Mouse (Mus musculus) liver, adult (tissue): ENCODE data around the gene Cib1.

ENCODE experiments used
- GATA4 ChIP-seq: IDR thresholded peaks from 2 replicates; pipeline ENCODE4 v1.6.1; 2014; ENCODE audit warnings: mild to moderate bottlenecking, low read length; ENCODE audit not compliant: insufficient replicate concordance

The Cib1 gene

GRCm38 (mm10) chr7:80197941-80198778 is 34.5 kb downstream of the Cib1 start:
- peak; percentile 19; the same call in 1 of the 2 replicates for TF ChIP-seq GATA4

- TF ChIP-seq GATA4 = no peak
These were observed 35.2 kb downstream of the Cib1 start for GRCm38 (mm10) chr7:80197371-80197770.

GRCm38 (mm10) chr7:80195576-80196263 is 36.9 kb downstream of the Cib1 start:
- peak; percentile 88 for TF ChIP-seq GATA4

DNA sequence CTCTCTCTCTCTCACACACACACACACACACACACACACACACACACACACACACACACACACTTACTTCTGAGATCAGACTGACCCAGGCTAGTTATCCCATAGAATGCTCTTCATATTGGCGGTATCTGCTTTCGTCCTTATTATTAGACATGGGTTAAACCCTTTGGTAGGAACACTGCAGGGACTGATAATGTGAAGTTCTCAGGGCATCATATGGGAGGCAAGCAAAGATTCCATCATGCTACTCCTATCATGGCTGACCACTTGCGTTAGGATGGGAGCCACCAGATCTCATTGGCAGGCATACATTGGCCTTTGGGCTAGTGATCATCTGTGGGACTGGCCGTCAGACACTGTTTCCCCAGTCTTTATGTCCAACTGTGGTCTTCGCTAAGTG is 37.5 kb downstream of the Cib1 start:
- no peak for TF ChIP-seq GATA4

GRCm38 (mm10) chr7:80193941-80194739 is 38.5 kb downstream of the Cib1 start:
- TF ChIP-seq GATA4 = no peak

DNA sequence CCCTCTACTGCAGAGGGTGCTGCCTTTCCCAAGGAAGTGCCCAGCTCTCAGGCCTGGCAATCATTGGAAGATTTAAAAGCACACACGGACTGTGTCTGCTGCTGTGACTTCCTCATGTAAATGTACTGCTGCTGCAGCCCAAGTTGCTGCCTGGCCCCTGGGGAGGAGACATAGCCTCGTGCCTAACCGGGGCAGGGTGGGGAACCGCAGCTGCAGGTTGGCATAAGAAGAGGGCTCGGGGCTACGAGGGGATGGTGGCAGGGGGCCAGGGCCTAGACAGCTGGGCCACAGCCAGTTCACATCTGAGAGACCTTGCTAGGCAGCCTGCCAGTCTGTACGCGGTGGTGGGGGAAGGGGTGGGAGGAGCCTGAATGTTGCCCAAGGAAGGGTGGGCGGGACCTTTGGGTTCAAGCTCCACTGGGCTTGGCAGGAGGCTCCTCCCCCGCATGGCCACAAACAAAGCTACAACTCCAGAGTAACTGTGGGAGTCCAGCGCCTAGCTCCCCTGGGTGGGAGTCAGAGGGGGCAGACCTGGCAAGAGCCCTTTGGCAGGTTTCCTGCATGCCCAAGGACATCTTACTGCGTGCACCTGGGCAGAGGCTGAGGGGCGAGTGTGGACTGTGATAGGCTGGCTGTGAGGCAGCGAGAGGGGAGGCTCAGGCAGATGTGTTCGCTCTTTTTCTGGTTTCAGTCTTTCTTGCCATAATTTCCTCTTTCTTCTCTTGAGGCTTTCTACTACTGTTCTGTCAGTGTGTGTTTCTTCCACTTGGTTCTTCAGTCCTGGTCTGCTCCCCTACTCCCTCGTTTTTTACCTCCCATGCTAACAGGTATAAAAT is 40.2 kb downstream of the Cib1 start:
- 0 out of 2 replicates have a peak, but pooled peaks have one; percentile 7 for TF ChIP-seq GATA4

- TF ChIP-seq GATA4 = no peak
These were observed 41.2 kb downstream of the Cib1 start for GRCm38 (mm10) chr7:80191455-80191854.

DNA sequence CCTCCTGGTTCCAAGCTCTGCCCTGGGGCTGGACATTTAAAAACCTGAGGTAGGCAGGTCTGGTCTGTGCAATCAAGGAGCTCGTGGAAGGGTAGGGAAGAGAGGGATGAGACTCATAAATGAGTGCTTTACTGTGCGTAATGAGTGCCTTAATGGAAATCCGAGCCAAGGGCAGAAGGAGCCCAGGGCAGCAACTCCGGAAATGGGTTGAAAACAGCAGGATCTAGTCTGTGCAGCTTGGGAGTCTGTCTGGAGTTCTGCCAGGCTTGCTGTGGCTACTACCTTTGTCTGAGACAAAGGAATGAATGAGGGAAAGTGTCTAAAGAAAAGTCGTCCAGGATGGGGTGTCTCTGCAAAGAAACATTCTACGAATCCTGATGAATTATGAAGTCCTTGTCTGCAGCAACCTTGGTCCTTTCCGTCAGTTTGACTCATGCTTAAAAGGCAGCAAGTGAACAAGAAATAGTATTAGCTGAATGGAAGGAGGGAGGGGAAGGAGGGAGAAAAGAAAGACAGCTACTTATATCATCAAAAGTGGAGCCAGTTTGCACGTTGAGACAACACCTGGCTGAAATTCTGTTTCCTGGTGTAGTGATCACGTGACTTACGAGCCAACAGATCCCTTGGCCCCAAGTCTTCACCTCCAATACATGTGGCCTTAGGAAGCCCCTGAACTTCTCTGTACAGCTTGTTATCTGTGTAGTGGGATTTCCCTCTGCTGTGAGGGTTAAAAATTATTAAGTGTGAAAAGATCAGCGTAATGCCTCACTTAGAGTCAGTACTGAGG is 43.3 kb downstream of the Cib1 start:
- TF ChIP-seq GATA4 = no peak

- TF ChIP-seq GATA4 = no peak
These were observed 44.0 kb downstream of the Cib1 start for GRCm38 (mm10) chr7:80188579-80189125.

DNA sequence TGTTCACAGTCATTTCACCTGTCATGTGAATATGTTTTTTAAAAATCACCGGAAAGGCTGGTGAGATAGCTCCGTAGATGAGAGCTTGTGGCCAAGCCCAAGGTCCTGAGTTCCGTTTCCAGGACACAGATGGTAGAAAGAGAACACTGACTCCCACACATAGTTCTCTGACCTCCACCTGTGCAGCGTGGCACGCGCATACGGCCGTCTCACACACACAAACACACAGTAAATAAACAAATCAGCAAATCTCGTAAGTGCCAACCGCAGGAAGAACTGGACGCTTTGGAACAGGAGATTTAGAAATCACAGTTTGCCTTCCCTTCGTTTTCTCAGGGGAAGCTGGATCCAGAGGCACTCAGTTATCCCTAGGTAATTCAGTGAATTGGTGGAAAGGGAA is 45.1 kb downstream of the Cib1 start:
- no peak for TF ChIP-seq GATA4

DNA sequence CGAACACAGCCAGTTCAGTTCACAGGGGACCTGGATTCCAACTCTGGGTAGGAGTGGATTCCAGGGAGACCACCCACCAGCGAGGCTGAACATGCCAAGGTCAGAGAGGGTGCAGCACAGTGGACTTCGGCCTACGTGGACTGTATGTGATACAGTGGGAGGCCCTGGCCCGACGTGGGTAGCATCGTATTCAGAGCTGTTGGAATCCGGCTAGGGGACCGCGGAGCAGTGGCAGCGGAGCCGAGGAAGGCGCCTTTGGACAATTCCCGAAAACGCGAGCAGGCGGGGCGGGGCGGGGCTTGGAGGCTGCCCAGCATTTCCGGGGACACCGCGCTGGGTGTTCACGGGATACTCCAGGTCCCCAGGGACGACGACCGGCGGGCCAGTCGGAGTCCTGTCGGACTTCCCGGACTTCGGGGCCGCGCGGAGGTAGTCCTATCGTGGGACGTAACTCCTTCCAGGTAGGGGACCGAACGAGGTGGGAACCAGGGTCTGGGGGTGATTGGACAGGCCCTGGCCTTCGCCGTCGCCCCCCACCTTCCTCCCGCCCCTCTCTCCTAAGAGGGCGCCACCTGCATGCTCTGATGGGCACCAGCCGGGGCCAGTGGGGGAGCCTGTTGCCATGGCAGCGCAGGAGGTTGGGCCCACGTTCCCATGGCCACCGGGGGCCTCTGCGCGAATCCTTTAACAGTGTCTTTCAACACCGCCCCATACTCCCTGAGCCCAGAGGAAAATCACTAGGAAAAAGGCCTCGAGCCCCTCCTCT is 45.9 kb downstream of the Cib1 start, which contains the start of gene Sema4b:
Gene Sema4b (plus strand): TSS at position 311 of the 766 bp plus-strand sequence.
- TF ChIP-seq GATA4 = no peak; the same call in 1 of the 2 replicates

- peak; percentile 98 for TF ChIP-seq GATA4
These were observed 46.6 kb downstream of the Cib1 start for GRCm38 (mm10) chr7:80186021-80186420.

GRCm38 (mm10) chr7:80184968-80185367 is 47.6 kb downstream of the Cib1 start:
- TF ChIP-seq GATA4 = peak; percentile 85
